Mouse (Mus musculus): ENCODE measurements around the gene Ldlrad3. TPM values are rescaled to one million over a fixed set of nuclear protein-coding genes. Genes with fewer than 3 reads are reported as not detected.
A peak's percentile ranks its signal among the peaks of the same experiment; 100 is the strongest.

Gene Ldlrad3
- polyA plus RNA-seq, 1 experiment from 2014 or later, result 7.2 TPM

DNA sequence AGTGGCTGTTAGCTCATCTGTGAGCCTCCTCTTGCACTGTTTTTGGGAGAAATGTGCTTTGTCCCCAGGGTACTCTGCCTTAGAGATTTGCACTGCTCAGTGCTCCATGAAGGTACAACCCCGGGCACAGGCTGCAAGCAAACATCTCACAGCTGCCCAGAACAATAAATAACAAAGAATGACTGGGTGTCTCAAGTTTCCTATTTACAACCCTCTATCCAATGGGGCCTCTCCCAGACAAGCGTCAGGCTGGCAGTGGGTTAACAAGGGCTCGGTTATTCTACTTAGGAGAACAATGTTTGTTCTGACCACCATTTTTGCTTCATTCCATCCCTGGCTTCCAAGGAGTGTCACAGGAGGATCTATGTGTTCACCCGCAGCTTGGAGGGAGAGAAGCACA, 25.9 kb upstream of the Ldlrad3 start:
- Histone ChIP-seq H3K27me3 (ENCODE audit: control insufficient read depth, insufficient read depth, low read depth, low read length) (no peaks in the 10 kb centered on the region), H3K9me3 (replicated peaks; ENCODE audit: control insufficient read depth, low read length) (no peaks in the 10 kb centered on the region), H3K27ac (ENCODE audit: low read length) (no peak overlapping the region), H3K9ac (ENCODE audit: low read depth, low read length) (no peak overlapping the region), H3K4me3 (ENCODE audit: low read depth, low read length) (no peak overlapping the region), H3K36me3 (ENCODE audit: control insufficient read depth, insufficient read depth) (no peaks in the 10 kb centered on the region), H3K4me2 (ENCODE audit: low read depth, low read length) (no peak overlapping the region), H3K4me1 (ENCODE audit: control insufficient read depth, low read depth, low read length) (no peaks in the 10 kb centered on the region)
- ATAC-seq (ENCODE audit: low read depth), result no peak
- WGBS (ENCODE audit: insufficient replicate concordance), result 32% methylated on average over 4 of the region's 4 CpGs

DNA sequence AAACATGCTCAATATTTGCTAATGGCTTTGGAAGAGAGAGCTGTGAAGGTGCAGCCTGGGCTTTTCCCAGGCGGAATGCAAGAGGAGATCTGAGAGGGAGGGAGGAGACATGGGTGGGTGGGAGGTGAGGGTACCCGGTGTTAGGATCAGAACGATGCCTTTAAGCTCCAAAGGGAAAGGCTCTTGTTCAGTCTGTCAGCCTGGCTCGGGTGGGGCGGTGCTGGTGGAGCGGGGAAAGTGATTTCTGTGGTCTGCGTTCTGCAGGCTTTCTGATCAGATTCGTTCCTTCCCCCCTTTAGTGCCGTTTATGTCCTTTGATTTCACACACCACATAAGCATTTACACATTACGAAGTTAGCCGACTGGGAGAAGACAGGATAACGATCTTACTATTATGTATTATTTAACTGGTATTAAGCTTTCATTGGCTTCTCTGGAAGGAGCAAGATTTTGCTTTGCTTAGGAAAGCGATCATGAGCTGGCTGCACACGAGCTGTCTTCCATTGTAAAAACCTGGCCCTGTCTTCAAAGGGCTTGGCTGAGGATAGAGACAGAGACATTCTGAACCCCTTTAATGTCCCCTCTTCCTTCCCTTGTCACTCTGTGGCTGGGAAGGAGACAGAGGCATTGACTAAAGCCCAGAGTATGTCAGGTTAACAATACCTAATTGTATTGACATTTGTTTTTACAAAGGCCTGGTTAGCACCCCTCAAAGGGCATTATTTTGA, 19.7 kb upstream of the Ldlrad3 start:
- no peak overlapping the region for H3K4me2 ChIP-seq (ENCODE audit: low read depth, low read length)
- no peaks in the 10 kb centered on the region for H3K27me3 ChIP-seq (ENCODE audit: control insufficient read depth, insufficient read depth, low read depth, low read length)
- H3K36me3 ChIP-seq (ENCODE audit: control insufficient read depth, insufficient read depth), result no peaks in the 10 kb centered on the region
- 15% methylated on average over 14 of the region's 14 CpGs for WGBS (ENCODE audit: insufficient replicate concordance)
- H3K9ac ChIP-seq (ENCODE audit: low read depth, low read length), result no peak overlapping the region
- H3K4me3 ChIP-seq (ENCODE audit: low read depth, low read length), result no peak overlapping the region
- no peak overlapping the region for H3K27ac ChIP-seq (ENCODE audit: low read length)
- peaks cover 5% of the 10 kb centered on the region for H3K4me1 ChIP-seq (ENCODE audit: control insufficient read depth, low read depth, low read length)
- ATAC-seq (ENCODE audit: low read depth), result no peak
- no peaks in the 10 kb centered on the region for H3K9me3 ChIP-seq (replicated peaks; ENCODE audit: control insufficient read depth, low read length)

DNA sequence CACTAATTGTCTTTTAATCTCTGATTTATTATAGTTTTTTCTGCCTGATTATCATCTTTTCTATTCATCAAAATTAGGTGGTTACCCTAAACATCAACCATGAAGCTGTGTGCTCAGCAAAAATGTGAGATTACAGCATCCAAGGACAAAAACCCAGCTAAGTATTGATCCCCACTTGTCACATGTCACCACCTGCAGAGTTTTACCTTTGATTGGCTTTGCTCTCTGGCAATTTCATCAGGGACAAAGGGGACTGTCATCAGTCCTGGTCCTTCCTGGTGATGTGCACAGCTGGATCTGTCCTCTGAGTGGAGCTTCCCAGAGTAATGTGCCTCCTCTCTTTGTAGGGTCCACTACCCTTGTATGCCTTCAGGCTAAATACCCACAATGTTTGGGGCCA, 17.3 kb upstream of the Ldlrad3 start:
- no peak overlapping the region for H3K9ac ChIP-seq (ENCODE audit: low read depth, low read length)
- no peak for ATAC-seq (ENCODE audit: low read depth)

DNA sequence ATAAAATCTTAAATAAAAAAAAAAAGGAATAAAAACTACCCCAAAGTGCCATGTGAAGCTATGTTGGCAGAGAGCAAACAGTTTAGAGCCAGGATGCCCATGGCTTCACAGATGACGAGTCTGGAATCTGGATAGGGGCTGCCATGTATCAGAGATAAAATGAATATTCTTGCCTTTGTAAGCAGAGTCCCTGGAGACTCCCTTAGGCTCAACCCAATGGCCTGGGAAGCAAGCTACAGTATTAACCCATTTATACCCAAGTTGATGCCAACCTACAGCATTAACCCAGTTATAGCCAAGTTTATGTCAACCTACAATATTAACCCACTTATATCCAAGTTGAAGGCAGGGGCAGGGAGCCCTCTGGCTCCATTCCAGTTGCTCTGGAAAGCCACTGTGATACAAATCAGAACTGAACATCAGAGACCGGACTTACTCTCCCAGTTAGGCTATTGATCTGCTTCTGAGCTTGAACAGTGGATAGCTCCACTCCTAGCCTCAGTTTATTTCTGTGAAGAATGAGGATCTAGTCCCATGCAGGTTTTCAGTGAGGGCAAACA, 16.1 kb upstream of the Ldlrad3 start:
- 53% methylated on average over 2 of the region's 2 CpGs for WGBS (ENCODE audit: insufficient replicate concordance)
- Histone ChIP-seq H3K4me2 (ENCODE audit: low read depth, low read length) (no peak overlapping the region), H3K9ac (ENCODE audit: low read depth, low read length) (no peak overlapping the region), H3K27ac (ENCODE audit: low read length) (no peak overlapping the region), H3K4me1 (ENCODE audit: control insufficient read depth, low read depth, low read length) (peaks cover 5% of the 10 kb centered on the region), H3K9me3 (replicated peaks; ENCODE audit: control insufficient read depth, low read length) (no peaks in the 10 kb centered on the region), H3K4me3 (ENCODE audit: low read depth, low read length) (no peak overlapping the region), H3K27me3 (ENCODE audit: control insufficient read depth, insufficient read depth, low read depth, low read length) (no peaks in the 10 kb centered on the region), H3K36me3 (ENCODE audit: control insufficient read depth, insufficient read depth) (no peaks in the 10 kb centered on the region)
- no peak for ATAC-seq (ENCODE audit: low read depth)

More for the DNA sequence above, 17.3 kb upstream of the Ldlrad3 start:
- Histone ChIP-seq H3K4me3 (ENCODE audit: low read depth, low read length) (no peak overlapping the region), H3K4me1 (ENCODE audit: control insufficient read depth, low read depth, low read length) (peaks cover 5% of the 10 kb centered on the region), H3K27me3 (ENCODE audit: control insufficient read depth, insufficient read depth, low read depth, low read length) (no peaks in the 10 kb centered on the region), H3K4me2 (ENCODE audit: low read depth, low read length) (no peak overlapping the region), H3K36me3 (ENCODE audit: control insufficient read depth, insufficient read depth) (no peaks in the 10 kb centered on the region), H3K9me3 (replicated peaks; ENCODE audit: control insufficient read depth, low read length) (no peaks in the 10 kb centered on the region), H3K27ac (ENCODE audit: low read length) (no peak overlapping the region)

DNA sequence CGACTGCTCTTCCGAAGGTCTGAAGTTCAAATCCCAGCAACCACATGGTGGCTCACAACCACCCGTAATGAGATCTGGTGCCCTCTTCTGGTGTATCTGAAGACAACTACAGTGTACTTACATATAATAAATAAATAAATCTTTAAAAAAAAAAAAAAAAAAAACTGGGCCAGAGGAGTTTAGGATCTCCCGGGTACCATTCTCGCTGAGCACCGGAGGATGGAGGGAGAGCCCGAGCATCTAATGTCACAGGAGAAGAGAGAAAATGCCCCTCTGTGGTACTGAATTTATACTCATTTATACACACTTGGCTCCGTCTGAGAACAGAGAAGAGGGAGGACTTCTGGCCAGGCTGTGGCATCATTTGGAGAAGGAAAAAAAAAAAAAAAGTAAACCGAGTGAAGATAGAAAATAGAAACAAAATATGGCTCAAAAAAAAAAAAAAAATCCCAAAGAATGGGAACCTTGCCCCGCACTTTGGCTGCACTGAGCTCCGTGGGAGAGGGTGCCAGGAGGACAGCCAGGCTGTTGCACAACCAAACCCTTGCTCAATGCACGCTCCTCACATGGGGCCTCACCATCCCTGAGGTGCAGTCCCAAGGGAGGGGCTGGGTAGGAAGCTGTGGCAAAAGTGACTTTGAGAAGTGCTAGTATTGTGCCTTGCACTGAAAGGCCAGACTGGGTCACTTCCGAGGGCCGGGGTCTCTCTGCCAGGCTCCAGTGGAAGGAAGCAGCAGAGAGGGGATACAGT, 15.2 kb upstream of the Ldlrad3 start:
- peak overlapping the region; percentile 20; the same call in 1 of the 2 replicates for H3K4me2 ChIP-seq (ENCODE audit: low read depth, low read length)
- H3K9me3 ChIP-seq (replicated peaks; ENCODE audit: control insufficient read depth, low read length), result no peaks in the 10 kb centered on the region
- ATAC-seq (ENCODE audit: low read depth), result peak; percentile 86
- H3K27ac ChIP-seq (ENCODE audit: low read length), result no peak overlapping the region
- H3K36me3 ChIP-seq (ENCODE audit: control insufficient read depth, insufficient read depth), result no peaks in the 10 kb centered on the region
- no peak overlapping the region for H3K4me3 ChIP-seq (ENCODE audit: low read depth, low read length)
- peaks cover 5% of the 10 kb centered on the region for H3K4me1 ChIP-seq (ENCODE audit: control insufficient read depth, low read depth, low read length)
- no peaks in the 10 kb centered on the region for H3K27me3 ChIP-seq (ENCODE audit: control insufficient read depth, insufficient read depth, low read depth, low read length)
- WGBS (ENCODE audit: insufficient replicate concordance), result 51% methylated on average over 12 of the region's 14 CpGs
- no peak overlapping the region for H3K9ac ChIP-seq (ENCODE audit: low read depth, low read length)

DNA sequence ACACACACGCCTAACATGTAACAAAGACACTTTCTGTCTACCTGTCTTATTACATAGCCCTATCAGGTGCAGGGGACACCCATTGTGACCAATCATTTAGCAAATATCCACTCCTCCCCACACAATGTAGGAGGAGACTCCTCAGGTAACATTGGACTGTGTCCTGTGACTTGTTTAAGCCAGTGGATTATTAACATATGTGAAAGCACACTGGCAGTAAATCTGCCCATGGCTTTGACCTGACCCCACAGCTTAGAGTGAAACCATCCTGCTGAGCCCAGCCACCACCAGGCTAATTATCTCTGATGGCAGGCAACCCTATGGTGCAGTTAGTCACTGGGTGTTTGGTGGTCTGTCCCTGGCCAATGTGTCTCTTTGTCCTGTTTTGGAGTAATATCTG, 11.1 kb upstream of the Ldlrad3 start:
- no peaks in the 10 kb centered on the region for H3K9me3 ChIP-seq (replicated peaks; ENCODE audit: control insufficient read depth, low read length)
- H3K4me1 ChIP-seq (ENCODE audit: control insufficient read depth, low read depth, low read length), result peaks cover 4% of the 10 kb centered on the region
- H3K36me3 ChIP-seq (ENCODE audit: control insufficient read depth, insufficient read depth), result no peaks in the 10 kb centered on the region
- no peak overlapping the region for H3K4me3 ChIP-seq (ENCODE audit: low read depth, low read length)
- no peaks in the 10 kb centered on the region for H3K27me3 ChIP-seq (ENCODE audit: control insufficient read depth, insufficient read depth, low read depth, low read length)
- no peak overlapping the region for H3K9ac ChIP-seq (ENCODE audit: low read depth, low read length)
- 33% methylated on average over 1 of the region's 1 CpGs for WGBS (ENCODE audit: insufficient replicate concordance)
- no peak overlapping the region for H3K27ac ChIP-seq (ENCODE audit: low read length)
- H3K4me2 ChIP-seq (ENCODE audit: low read depth, low read length), result no peak overlapping the region
- peak; percentile 86 for ATAC-seq (ENCODE audit: low read depth)

DNA sequence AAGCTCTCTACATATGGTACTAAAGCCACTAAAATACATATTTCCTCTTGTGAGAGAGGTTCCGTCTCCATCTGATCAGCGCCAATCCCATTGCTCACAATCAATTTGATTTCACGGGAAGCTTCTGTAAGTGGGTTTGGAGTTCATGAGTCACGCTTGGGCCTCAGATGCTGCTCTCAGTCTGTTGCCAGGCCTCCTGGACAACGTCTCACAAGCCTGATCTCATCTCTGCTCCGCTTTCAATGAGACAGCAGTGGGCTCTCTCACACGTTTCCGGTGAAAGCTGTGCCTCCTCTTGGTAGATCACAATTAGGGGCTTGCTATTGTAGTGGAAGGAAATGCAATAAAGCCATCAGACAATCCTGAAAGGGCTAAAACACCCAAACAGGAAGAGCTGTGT, 10.5 kb upstream of the Ldlrad3 start:
- H3K36me3 ChIP-seq (ENCODE audit: control insufficient read depth, insufficient read depth), result no peaks in the 10 kb centered on the region

DNA sequence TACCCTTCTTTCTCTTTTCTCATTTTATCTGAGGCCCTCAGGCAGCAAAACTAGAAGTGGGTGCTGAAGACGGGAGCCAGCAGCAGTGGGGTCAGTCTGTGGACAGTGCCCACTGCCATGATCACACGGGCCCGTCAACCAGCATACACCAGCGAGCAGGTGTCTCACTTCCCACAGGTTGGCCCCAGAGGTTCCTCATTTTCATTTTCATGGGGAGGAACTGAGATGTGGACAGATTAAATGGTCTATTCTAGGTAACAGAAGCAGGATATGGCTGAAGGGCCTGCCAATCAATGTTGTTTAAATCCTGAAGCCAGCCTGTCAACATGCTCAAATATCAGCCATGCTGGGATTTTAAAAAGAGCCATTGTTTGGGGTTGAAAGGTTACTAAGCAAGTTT, 9.3 kb upstream of the Ldlrad3 start:
- Histone ChIP-seq H3K4me3 (ENCODE audit: low read depth, low read length) (no peak overlapping the region), H3K9me3 (replicated peaks; ENCODE audit: control insufficient read depth, low read length) (no peaks in the 10 kb centered on the region), H3K27ac (ENCODE audit: low read length) (no peak overlapping the region), H3K36me3 (ENCODE audit: control insufficient read depth, insufficient read depth) (no peaks in the 10 kb centered on the region), H3K4me2 (ENCODE audit: low read depth, low read length) (no peak overlapping the region), H3K4me1 (ENCODE audit: control insufficient read depth, low read depth, low read length) (no peaks in the 10 kb centered on the region; the same call in none of the 2 replicates), H3K9ac (ENCODE audit: low read depth, low read length) (no peak overlapping the region), H3K27me3 (ENCODE audit: control insufficient read depth, insufficient read depth, low read depth, low read length) (no peaks in the 10 kb centered on the region)
- no peak for ATAC-seq (ENCODE audit: low read depth)
- WGBS (ENCODE audit: insufficient replicate concordance), result 27% methylated on average over 4 of the region's 4 CpGs

More for the DNA sequence above, 10.5 kb upstream of the Ldlrad3 start:
- no peak for ATAC-seq (ENCODE audit: low read depth)
- H3K27ac ChIP-seq (ENCODE audit: low read length), result no peak overlapping the region
- no peak overlapping the region for H3K4me3 ChIP-seq (ENCODE audit: low read depth, low read length)
- H3K4me2 ChIP-seq (ENCODE audit: low read depth, low read length), result no peak overlapping the region
- H3K27me3 ChIP-seq (ENCODE audit: control insufficient read depth, insufficient read depth, low read depth, low read length), result no peaks in the 10 kb centered on the region
- WGBS (ENCODE audit: insufficient replicate concordance), result 33% methylated on average over 8 of the region's 8 CpGs
- H3K9me3 ChIP-seq (replicated peaks; ENCODE audit: control insufficient read depth, low read length), result no peaks in the 10 kb centered on the region
- no peak overlapping the region for H3K9ac ChIP-seq (ENCODE audit: low read depth, low read length)
- H3K4me1 ChIP-seq (ENCODE audit: control insufficient read depth, low read depth, low read length), result peaks cover 1% of the 10 kb centered on the region

DNA sequence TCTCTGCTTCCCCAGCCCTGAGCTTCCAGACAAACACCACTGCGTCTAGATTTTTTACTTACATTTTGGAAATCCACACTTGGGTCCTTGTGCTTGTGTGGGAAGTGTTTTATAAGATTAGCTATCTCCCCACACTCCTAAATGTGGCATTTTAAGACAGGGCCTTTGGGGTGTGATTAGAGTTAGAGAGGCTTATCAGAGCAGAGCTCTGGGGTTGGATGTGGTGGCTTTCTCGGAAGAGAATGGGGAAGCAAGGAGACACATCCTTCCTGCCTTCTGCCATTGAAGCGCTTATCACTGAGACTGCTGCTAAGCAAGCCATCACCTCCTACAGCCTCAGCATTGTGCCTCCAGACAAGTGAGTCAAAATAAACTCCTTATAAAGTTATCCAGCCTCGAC, 8.1 kb upstream of the Ldlrad3 start:
- Histone ChIP-seq H3K27ac (ENCODE audit: low read length) (no peak overlapping the region), H3K9ac (ENCODE audit: low read depth, low read length) (no peak overlapping the region), H3K9me3 (replicated peaks; ENCODE audit: control insufficient read depth, low read length) (no peaks in the 10 kb centered on the region), H3K4me1 (ENCODE audit: control insufficient read depth, low read depth, low read length) (no peaks in the 10 kb centered on the region; the same call in none of the 2 replicates), H3K36me3 (ENCODE audit: control insufficient read depth, insufficient read depth) (no peaks in the 10 kb centered on the region), H3K4me3 (ENCODE audit: low read depth, low read length) (no peak overlapping the region), H3K4me2 (ENCODE audit: low read depth, low read length) (no peak overlapping the region), H3K27me3 (ENCODE audit: control insufficient read depth, insufficient read depth, low read depth, low read length) (no peaks in the 10 kb centered on the region)
- ATAC-seq (ENCODE audit: low read depth), result no peak
- WGBS (ENCODE audit: insufficient replicate concordance), result 19% methylated on average over 4 of the region's 4 CpGs
